Mouse (Mus musculus): ENCODE data around the gene 4930452B06Rik.

4930452B06Rik gene

GRCm38 (mm10) chr14:8430611-8431230 is 235.3 kb downstream of the 4930452B06Rik start:
- TF ChIP-seq NANOG (IDR thresholded peaks at IDR 0.05; ENCODE audit: borderline replicate concordance, low read length) (no peak), CTCF (conservative IDR thresholded peaks at IDR 0.05; ENCODE audit: low read length) (no peak), POU5F1 (IDR thresholded peaks at IDR 0.05; ENCODE audit: borderline replicate concordance, low read length) (no peak)
- Histone ChIP-seq H3K27me3 (ENCODE audit: insufficient read depth, low read length) (no peaks in the 10 kb centered on the region), H3K4me3 (replicated peaks; ENCODE audit: low read length) (no peak overlapping the region), H3K9me3 (ENCODE audit: low read length) (no peaks in the 10 kb centered on the region), H3K36me3 (ENCODE audit: insufficient read depth, low read length) (no peaks in the 10 kb centered on the region), H3K4me1 (replicated peaks; ENCODE audit: low read depth, low read length) (no peaks in the 10 kb centered on the region)

- TF ChIP-seq CTCF (conservative IDR thresholded peaks at IDR 0.05; ENCODE audit: low read length), result no peak
- no peak for TF ChIP-seq POU5F1 (IDR thresholded peaks at IDR 0.05; ENCODE audit: borderline replicate concordance, low read length)
- TF ChIP-seq NANOG (IDR thresholded peaks at IDR 0.05; ENCODE audit: borderline replicate concordance, low read length), result no peak
- Histone ChIP-seq H3K4me3 (replicated peaks; ENCODE audit: low read length) (no peak overlapping the region), H3K4me1 (replicated peaks; ENCODE audit: low read depth, low read length) (no peaks in the 10 kb centered on the region), H3K36me3 (ENCODE audit: insufficient read depth, low read length) (no peaks in the 10 kb centered on the region), H3K9me3 (ENCODE audit: low read length) (no peaks in the 10 kb centered on the region), H3K27me3 (ENCODE audit: insufficient read depth, low read length) (no peaks in the 10 kb centered on the region)
These were observed 236.3 kb downstream of the 4930452B06Rik start for GRCm38 (mm10) chr14:8429767-8430166.

GRCm38 (mm10) chr14:8422833-8423232 is 243.2 kb downstream of the 4930452B06Rik start:
- no peak for TF ChIP-seq NANOG (IDR thresholded peaks at IDR 0.05; ENCODE audit: borderline replicate concordance, low read length)
- TF ChIP-seq POU5F1 (IDR thresholded peaks at IDR 0.05; ENCODE audit: borderline replicate concordance, low read length), result no peak
- no peak for TF ChIP-seq CTCF (conservative IDR thresholded peaks at IDR 0.05; ENCODE audit: low read length)
- Histone ChIP-seq H3K9me3 (ENCODE audit: low read length) (no peaks in the 10 kb centered on the region), H3K4me1 (replicated peaks; ENCODE audit: low read depth, low read length) (no peaks in the 10 kb centered on the region), H3K36me3 (ENCODE audit: insufficient read depth, low read length) (no peaks in the 10 kb centered on the region), H3K4me3 (replicated peaks; ENCODE audit: low read length) (no peak overlapping the region), H3K27me3 (ENCODE audit: insufficient read depth, low read length) (no peaks in the 10 kb centered on the region)

GRCm38 (mm10) chr14:8421199-8421787 is 244.7 kb downstream of the 4930452B06Rik start:
- no peak for TF ChIP-seq CTCF (conservative IDR thresholded peaks at IDR 0.05; ENCODE audit: low read length)
- TF ChIP-seq NANOG (IDR thresholded peaks at IDR 0.05; ENCODE audit: borderline replicate concordance, low read length), result no peak
- no peak for TF ChIP-seq POU5F1 (IDR thresholded peaks at IDR 0.05; ENCODE audit: borderline replicate concordance, low read length)

GRCm38 (mm10) chr14:8418610-8419009 is 247.4 kb downstream of the 4930452B06Rik start:
- Histone ChIP-seq H3K9me3 (ENCODE audit: low read length) (no peaks in the 10 kb centered on the region), H3K36me3 (ENCODE audit: insufficient read depth, low read length) (no peaks in the 10 kb centered on the region), H3K4me3 (replicated peaks; ENCODE audit: low read length) (no peak overlapping the region), H3K4me1 (replicated peaks; ENCODE audit: low read depth, low read length) (no peaks in the 10 kb centered on the region; the same call in 1 of the 2 replicates), H3K27me3 (ENCODE audit: insufficient read depth, low read length) (no peaks in the 10 kb centered on the region)
- TF ChIP-seq CTCF (conservative IDR thresholded peaks at IDR 0.05; ENCODE audit: low read length), result no peak
- no peak for TF ChIP-seq NANOG (IDR thresholded peaks at IDR 0.05; ENCODE audit: borderline replicate concordance, low read length)
- TF ChIP-seq POU5F1 (IDR thresholded peaks at IDR 0.05; ENCODE audit: borderline replicate concordance, low read length), result no peak

More at GRCm38 (mm10) chr14:8421199-8421787, 244.7 kb downstream of the 4930452B06Rik start:
- Histone ChIP-seq H3K9me3 (ENCODE audit: low read length) (no peaks in the 10 kb centered on the region), H3K4me1 (replicated peaks; ENCODE audit: low read depth, low read length) (no peaks in the 10 kb centered on the region), H3K36me3 (ENCODE audit: insufficient read depth, low read length) (no peaks in the 10 kb centered on the region), H3K27me3 (ENCODE audit: insufficient read depth, low read length) (no peaks in the 10 kb centered on the region), H3K4me3 (replicated peaks; ENCODE audit: low read length) (no peak overlapping the region)

GRCm38 (mm10) chr14:8405946-8406345 is 260.1 kb downstream of the 4930452B06Rik start:
- Histone ChIP-seq H3K36me3 (ENCODE audit: insufficient read depth, low read length) (no peaks in the 10 kb centered on the region), H3K4me1 (replicated peaks; ENCODE audit: low read depth, low read length) (peaks cover 67% of the 10 kb centered on the region), H3K27me3 (ENCODE audit: insufficient read depth, low read length) (no peaks in the 10 kb centered on the region), H3K9me3 (ENCODE audit: low read length) (no peaks in the 10 kb centered on the region), H3K4me3 (replicated peaks; ENCODE audit: low read length) (no peak overlapping the region)
- TF ChIP-seq NANOG (IDR thresholded peaks at IDR 0.05; ENCODE audit: borderline replicate concordance, low read length) (no peak), CTCF (conservative IDR thresholded peaks at IDR 0.05; ENCODE audit: low read length) (no peak), POU5F1 (IDR thresholded peaks at IDR 0.05; ENCODE audit: borderline replicate concordance, low read length) (no peak)

- Histone ChIP-seq H3K4me3 (replicated peaks; ENCODE audit: low read length) (no peak overlapping the region), H3K27me3 (ENCODE audit: insufficient read depth, low read length) (no peaks in the 10 kb centered on the region), H3K4me1 (replicated peaks; ENCODE audit: low read depth, low read length) (peaks cover 67% of the 10 kb centered on the region), H3K9me3 (ENCODE audit: low read length) (no peaks in the 10 kb centered on the region), H3K36me3 (ENCODE audit: insufficient read depth, low read length) (no peaks in the 10 kb centered on the region)
- TF ChIP-seq NANOG (IDR thresholded peaks at IDR 0.05; ENCODE audit: borderline replicate concordance, low read length), result peak; percentile 79
- peak; percentile 99 for TF ChIP-seq POU5F1 (IDR thresholded peaks at IDR 0.05; ENCODE audit: borderline replicate concordance, low read length)
- no peak for TF ChIP-seq CTCF (conservative IDR thresholded peaks at IDR 0.05; ENCODE audit: low read length)
These were observed 262.7 kb downstream of the 4930452B06Rik start for GRCm38 (mm10) chr14:8403310-8403709.

GRCm38 (mm10) chr14:8398507-8398906 is 267.5 kb downstream of the 4930452B06Rik start:
- Histone ChIP-seq H3K4me1 (replicated peaks; ENCODE audit: low read depth, low read length) (peaks cover 30% of the 10 kb centered on the region), H3K36me3 (ENCODE audit: insufficient read depth, low read length) (no peaks in the 10 kb centered on the region), H3K9me3 (ENCODE audit: low read length) (no peaks in the 10 kb centered on the region), H3K4me3 (replicated peaks; ENCODE audit: low read length) (no peak overlapping the region), H3K27me3 (ENCODE audit: insufficient read depth, low read length) (0 out of 2 replicates have a peak, but pooled peaks cover 4% of the 10 kb centered on the region)
- TF ChIP-seq NANOG (IDR thresholded peaks at IDR 0.05; ENCODE audit: borderline replicate concordance, low read length) (no peak), CTCF (conservative IDR thresholded peaks at IDR 0.05; ENCODE audit: low read length) (no peak), POU5F1 (IDR thresholded peaks at IDR 0.05; ENCODE audit: borderline replicate concordance, low read length) (no peak)

Measured in E14TG2a.4 (cell line).